Mouse (Mus musculus): ENCODE results near the gene Sgsm3. TPM values are rescaled to one million over a fixed set of nuclear protein-coding genes. Genes with fewer than 3 reads are reported as not detected.

Sgsm3 gene
- polyA plus RNA-seq (2017; shearing (Covaris generic)): 16.4 TPM

DNA sequence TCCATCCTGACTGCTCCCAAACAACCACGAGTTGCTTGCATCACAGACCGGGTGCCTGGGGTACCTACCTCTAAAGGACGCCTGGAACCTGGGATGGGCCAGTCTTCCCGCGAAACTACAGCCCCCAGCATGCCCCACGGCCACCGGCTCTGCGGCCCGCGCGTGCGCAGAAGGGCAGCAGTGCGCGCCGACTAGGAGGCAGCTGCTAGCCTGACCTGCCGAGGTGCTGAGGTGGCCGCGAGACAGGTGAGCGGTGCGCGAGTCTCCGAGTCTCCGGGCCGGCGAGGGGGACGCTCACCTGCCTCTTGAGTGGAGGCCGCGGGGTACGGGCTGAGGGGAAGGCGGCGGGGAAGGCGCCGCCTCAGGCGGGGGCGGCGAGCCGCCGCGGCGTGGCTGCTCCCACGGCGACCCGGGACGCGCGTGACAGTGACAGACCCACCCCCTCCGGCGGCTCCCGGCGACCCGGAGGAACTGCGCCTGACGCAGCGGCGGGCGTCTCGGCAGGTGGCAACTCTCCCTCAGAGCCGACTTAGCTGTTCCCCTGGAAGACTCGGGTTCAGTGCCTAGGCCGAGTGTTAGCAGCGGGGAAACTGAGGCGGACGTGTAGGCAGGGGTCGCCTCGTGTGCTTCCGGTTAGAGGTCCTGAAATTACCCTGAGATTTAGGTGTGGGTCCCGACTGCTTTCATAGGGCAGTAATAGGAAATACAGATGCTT lies at the start of gene Sgsm3:
Gene Sgsm3 (plus strand): TSS at position 146 of the 715 bp plus-strand sequence.

DNA sequence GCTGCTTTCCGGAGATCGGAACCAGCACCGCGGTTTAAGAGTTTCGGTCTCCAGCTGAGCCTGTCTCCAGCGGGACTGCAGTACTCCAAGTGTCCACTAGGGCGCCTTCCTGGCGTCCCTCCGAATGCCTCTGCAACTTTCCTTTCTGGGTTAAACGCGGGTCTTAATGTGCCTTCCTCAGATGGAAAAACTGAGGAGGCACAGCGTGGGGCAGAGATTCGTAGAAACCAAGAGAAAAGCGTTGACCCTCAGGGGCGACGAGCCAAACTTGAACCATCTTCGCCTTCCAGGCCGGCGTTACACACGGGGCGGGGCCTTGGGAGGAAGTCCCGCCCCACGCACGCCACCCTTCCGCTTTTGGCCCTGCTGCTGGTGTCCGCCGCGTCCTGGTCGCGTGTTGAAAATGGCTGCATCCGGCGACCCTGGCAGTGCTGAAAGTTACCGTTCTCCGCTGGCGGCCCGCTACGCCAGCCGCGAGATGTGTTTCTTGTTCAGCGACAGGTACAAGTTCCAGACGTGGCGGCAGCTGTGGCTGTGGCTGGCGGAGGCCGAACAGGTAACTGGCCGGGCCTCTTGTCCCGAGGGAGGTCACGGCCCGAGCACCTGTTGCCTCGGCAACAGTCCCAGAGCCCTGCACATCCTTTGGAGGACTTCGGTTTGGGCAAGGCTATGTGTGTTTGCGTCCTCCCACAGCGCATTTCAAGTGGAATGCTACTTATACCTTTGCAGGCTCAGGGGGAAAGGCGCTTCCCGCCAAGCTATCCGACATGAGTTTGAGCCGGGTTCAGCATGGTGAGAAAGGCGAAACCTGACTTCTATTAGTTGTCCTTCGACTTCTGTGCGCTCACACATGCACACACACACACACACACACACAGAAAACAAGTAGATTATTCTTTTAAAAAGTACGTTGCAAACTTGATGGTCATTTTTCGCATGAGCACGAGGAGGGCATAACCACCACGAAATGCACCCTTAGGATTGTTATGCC lies 29.1 kb upstream of the Sgsm3 start, which contains the start of gene Adsl:
Gene Adsl (plus strand): TSS at position 346 of the 991 bp plus-strand sequence.

Other genes starting within 250 kb of the Sgsm3 start
- gene Adsl, start 29.3 kb upstream of the Sgsm3 start, polyA plus RNA-seq (2017; shearing (Covaris generic)): 79.6 TPM
- 58.7 TPM for gene Mrtfa, start 213.0 kb downstream of the Sgsm3 start, polyA plus RNA-seq (2017; shearing (Covaris generic))

Measured in effector memory CD4-positive, alpha-beta T cell, adult 7 months (primary cell).